Mouse (Mus musculus) embryonic facial prominence, embryonic 11.5 days (tissue): ENCODE measurements around the gene Mecom. TPM values are rescaled to one million over a fixed set of nuclear protein-coding genes. Genes with fewer than 3 reads are reported as not detected.

Source experiments
- ATAC-seq: fragments of 200-750 bp; cut with Nextera tagmentation; replicated peaks from 2 replicates; pipeline ENCODE4 v1.8.0; 2017; ENCODE audit warnings: low read depth; ENCODE audit not compliant: insufficient number of reproducible peaks, low FRiP score, low TSS enrichment
- DNase-seq: peaks from one replicate; pipeline ENCODE4 v3.0.0-alpha.2; 2015; ENCODE audit warnings: low spot score
- H3K27ac ChIP-seq: fragments of 300-500 bp; sonication (generic); replicated peaks from 2 replicates; pipeline ENCODE4 v1.5.1; 2014; ENCODE audit warnings: mild to moderate bottlenecking, low read depth, low read length, control low read depth
- H3K27me3 ChIP-seq: fragments of 300-500 bp; sonication (generic); 2 replicates; pipeline ENCODE4 v1.6.1; 2014; ENCODE audit warnings: mild to moderate bottlenecking, low read length, moderate library complexity, mixed read lengths; ENCODE audit not compliant: control insufficient read depth, insufficient read depth
- H3K36me3 ChIP-seq: fragments of 300-500 bp; sonication (generic); replicated peaks from 2 replicates; pipeline ENCODE4 v1.6.1; 2014; ENCODE audit warnings: low read depth, mild to moderate bottlenecking, low read length, moderate library complexity, mixed read lengths; ENCODE audit not compliant: control insufficient read depth, insufficient read depth
- H3K4me1 ChIP-seq: fragments of 300-500 bp; sonication (generic); 2 replicates; pipeline ENCODE4 v1.6.1; 2014; ENCODE audit warnings: low read length, mixed read lengths; ENCODE audit not compliant: control insufficient read depth, insufficient read depth
- H3K4me2 ChIP-seq: fragments of 300-500 bp; sonication (generic); 2 replicates; pipeline ENCODE4 v1.6.1; 2014; ENCODE audit warnings: low read depth, mild to moderate bottlenecking, control low read depth, low read length, moderate library complexity
- H3K4me3 ChIP-seq: fragments of 300-500 bp; sonication (generic); 2 replicates; pipeline ENCODE4 v1.5.1; 2014; ENCODE audit warnings: low read depth, low read length, control low read depth
- H3K9ac ChIP-seq: fragments of 300-500 bp; sonication (generic); replicated peaks from 2 replicates; pipeline ENCODE4 v1.6.1; 2014; ENCODE audit warnings: mild to moderate bottlenecking, control low read depth, low read length
- H3K9me3 ChIP-seq: fragments of 300-500 bp; sonication (generic); replicated peaks from 2 replicates; pipeline ENCODE4 v1.6.1; 2016; ENCODE audit warnings: mild to moderate bottlenecking, low read length, inconsistent platforms, mixed read lengths; ENCODE audit not compliant: control insufficient read depth
- WGBS: fragments of 180-500 bp; shearing (Covaris S2); extraction: QIAGEN DNeasy Blood & Tissue Kit; methylation state at CpG from one replicate; pipeline ENCODE4 v1.1.7; 2014; 5-methylcytosine and 5-hydroxymethylcytosine counted together
- polyA plus RNA-seq: library from polyadenylated mRNA; unstranded; fragments of >200 nt; fragmentation: Nextera tagmentation; extraction: Ambion mirVana; gene quantifications from 2 replicates; pipeline ENCODE4 v1.2.1, GENCODE M21; 2014

Mecom gene
- polyA plus RNA-seq, 1 experiment from 2014 or later: 48.4 TPM

DNA sequence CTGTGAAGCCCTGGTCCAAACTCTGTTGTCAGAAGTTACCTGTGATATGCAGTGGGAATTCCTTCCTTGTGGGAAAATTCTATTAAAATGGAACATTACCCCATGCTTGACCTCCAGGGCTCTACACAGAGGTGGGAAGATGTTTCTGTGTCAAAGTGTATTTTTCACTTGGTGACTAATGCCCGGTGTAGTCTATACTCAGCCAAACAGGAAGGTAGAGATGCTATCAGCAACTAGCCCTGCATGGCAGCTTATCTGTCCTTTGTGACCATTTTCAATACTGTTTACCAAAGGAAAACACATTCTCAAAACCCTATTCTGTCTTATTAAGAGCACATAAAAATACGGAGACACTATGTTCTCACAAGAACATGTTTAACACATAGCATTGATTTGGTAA lies 344.0 kb downstream of the Mecom start:
- no peak overlapping the region for H3K9ac ChIP-seq
- H3K9me3 ChIP-seq: no peaks in the 10 kb centered on the region
- 89% methylated on average over 2 of the region's 2 CpGs for WGBS
- no peak for DNase-seq
- H3K4me2 ChIP-seq: no peak overlapping the region
- H3K27ac ChIP-seq: no peak overlapping the region
- no peaks in the 10 kb centered on the region for H3K27me3 ChIP-seq
- no peak for ATAC-seq
- no peaks in the 10 kb centered on the region for H3K36me3 ChIP-seq
- no peaks in the 10 kb centered on the region for H3K4me1 ChIP-seq
- H3K4me3 ChIP-seq: no peak overlapping the region

- Histone ChIP-seq H3K4me2 (no peak overlapping the region), H3K27ac (no peak overlapping the region), H3K27me3 (no peaks in the 10 kb centered on the region), H3K4me1 (no peaks in the 10 kb centered on the region), H3K9me3 (no peaks in the 10 kb centered on the region), H3K4me3 (no peak overlapping the region), H3K9ac (no peak overlapping the region), H3K36me3 (no peaks in the 10 kb centered on the region)
- WGBS: 82% methylated on average over 2 of the region's 2 CpGs
- ATAC-seq (no peak), DNase-seq (no peak)
Measured at GRCm38 (mm10) chr3:30198854-30199253, 349.0 kb downstream of the Mecom start.

GRCm38 (mm10) chr3:30198227-30198626 lies 349.6 kb downstream of the Mecom start:
- no peaks in the 10 kb centered on the region for H3K36me3 ChIP-seq
- DNase-seq (no peak), ATAC-seq (no peak)
- H3K4me2 ChIP-seq: no peak overlapping the region
- H3K9ac ChIP-seq: no peak overlapping the region
- 57% methylated on average over 5 of the region's 5 CpGs for WGBS
- H3K4me3 ChIP-seq: no peak overlapping the region
- H3K4me1 ChIP-seq: no peaks in the 10 kb centered on the region
- H3K9me3 ChIP-seq: no peaks in the 10 kb centered on the region
- no peaks in the 10 kb centered on the region for H3K27me3 ChIP-seq
- no peak overlapping the region for H3K27ac ChIP-seq

- Histone ChIP-seq H3K36me3 (no peaks in the 10 kb centered on the region), H3K9ac (no peak overlapping the region), H3K4me1 (no peaks in the 10 kb centered on the region), H3K4me2 (no peak overlapping the region), H3K4me3 (no peak overlapping the region), H3K27ac (no peak overlapping the region), H3K27me3 (no peaks in the 10 kb centered on the region), H3K9me3 (no peaks in the 10 kb centered on the region)
- ATAC-seq (no peak), DNase-seq (no peak)
- 80% methylated on average over 3 of the region's 3 CpGs for WGBS
Measured at GRCm38 (mm10) chr3:30195186-30195585, 352.6 kb downstream of the Mecom start.

GRCm38 (mm10) chr3:30192294-30193007 lies 355.4 kb downstream of the Mecom start:
- Histone ChIP-seq H3K4me3 (no peak overlapping the region), H3K9ac (no peak overlapping the region), H3K9me3 (no peaks in the 10 kb centered on the region), H3K27ac (no peak overlapping the region), H3K4me1 (no peaks in the 10 kb centered on the region), H3K36me3 (no peaks in the 10 kb centered on the region), H3K4me2 (no peak overlapping the region), H3K27me3 (no peaks in the 10 kb centered on the region)
- 51% methylated on average over 12 of the region's 12 CpGs for WGBS
- ATAC-seq (no peak), DNase-seq (no peak)

DNA sequence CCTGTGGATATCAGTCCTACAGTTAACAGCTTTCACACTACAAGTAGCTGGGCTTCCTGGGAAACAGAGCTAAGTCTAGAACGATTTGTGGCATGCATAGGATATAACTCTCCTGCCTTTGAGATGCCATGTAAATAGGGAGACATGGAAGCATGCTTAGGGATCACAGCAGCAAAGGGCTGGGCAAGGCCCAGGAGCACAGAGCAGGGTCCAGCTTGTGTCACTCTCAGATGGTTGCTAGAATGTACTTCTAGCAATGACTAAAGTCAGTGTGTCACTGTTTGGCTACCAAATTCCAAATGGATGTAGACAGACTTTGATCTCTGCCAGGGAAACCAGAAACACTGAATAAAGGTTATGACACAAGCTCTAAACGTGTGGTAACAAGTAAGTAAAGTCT lies 358.5 kb downstream of the Mecom start:
- ATAC-seq (no peak), DNase-seq (no peak)
- Histone ChIP-seq H3K27me3 (no peaks in the 10 kb centered on the region), H3K4me2 (no peak overlapping the region), H3K4me1 (no peaks in the 10 kb centered on the region), H3K4me3 (no peak overlapping the region), H3K9ac (no peak overlapping the region), H3K36me3 (no peaks in the 10 kb centered on the region), H3K9me3 (no peaks in the 10 kb centered on the region), H3K27ac (no peak overlapping the region)
- 82% methylated on average over 2 of the region's 2 CpGs for WGBS

DNA sequence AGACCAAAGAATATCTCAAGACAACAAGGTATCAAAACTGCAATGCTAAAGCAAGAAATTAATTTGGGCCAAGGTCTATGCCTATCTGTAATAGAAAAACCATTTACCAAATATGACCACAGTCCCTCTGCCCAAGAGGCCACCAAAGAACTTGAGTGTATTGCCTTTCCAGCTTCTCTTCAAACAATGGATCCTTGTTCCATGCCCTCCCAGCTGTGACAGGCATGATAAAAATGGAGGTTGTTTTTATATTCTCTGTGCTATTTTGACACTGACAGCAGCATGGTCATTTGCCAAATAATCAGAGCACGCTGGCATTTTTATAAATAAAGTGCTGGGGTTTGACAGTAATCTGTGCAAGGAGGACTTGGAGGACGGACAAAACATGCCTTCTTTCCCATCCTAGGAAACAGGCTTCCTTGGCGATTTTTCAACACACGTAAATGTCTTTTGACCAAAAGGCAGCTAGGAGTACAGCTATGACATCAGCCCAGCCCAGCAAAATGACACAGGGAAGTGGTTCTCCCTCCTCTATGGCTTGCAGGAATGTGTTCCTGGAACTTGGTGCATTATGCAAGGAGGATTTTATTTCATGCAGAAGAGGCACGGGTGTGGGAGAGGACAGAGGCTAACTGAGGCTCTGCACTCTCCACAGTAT lies 359.9 kb downstream of the Mecom start:
- Histone ChIP-seq H3K9me3 (no peaks in the 10 kb centered on the region), H3K36me3 (no peaks in the 10 kb centered on the region), H3K4me2 (no peak overlapping the region), H3K27me3 (no peaks in the 10 kb centered on the region), H3K4me3 (no peak overlapping the region), H3K4me1 (no peaks in the 10 kb centered on the region), H3K9ac (no peak overlapping the region), H3K27ac (no peak overlapping the region)
- WGBS: 51% methylated on average over 5 of the region's 5 CpGs
- ATAC-seq: no peak
- no peak for DNase-seq

- H3K27me3 ChIP-seq: no peaks in the 10 kb centered on the region
- H3K4me1 ChIP-seq: no peaks in the 10 kb centered on the region
- no peaks in the 10 kb centered on the region for H3K9me3 ChIP-seq
- WGBS: 78% methylated on average over 8 of the region's 8 CpGs
- no peak overlapping the region for H3K27ac ChIP-seq
- no peak overlapping the region for H3K4me2 ChIP-seq
- ATAC-seq (no peak), DNase-seq (no peak)
- no peak overlapping the region for H3K4me3 ChIP-seq
- H3K9ac ChIP-seq: no peak overlapping the region
- H3K36me3 ChIP-seq: no peaks in the 10 kb centered on the region
Measured at GRCm38 (mm10) chr3:30181807-30182481, 365.9 kb downstream of the Mecom start.
